Mouse (Mus musculus): ENCODE measurements around the gene Arhgap29.

DNA sequence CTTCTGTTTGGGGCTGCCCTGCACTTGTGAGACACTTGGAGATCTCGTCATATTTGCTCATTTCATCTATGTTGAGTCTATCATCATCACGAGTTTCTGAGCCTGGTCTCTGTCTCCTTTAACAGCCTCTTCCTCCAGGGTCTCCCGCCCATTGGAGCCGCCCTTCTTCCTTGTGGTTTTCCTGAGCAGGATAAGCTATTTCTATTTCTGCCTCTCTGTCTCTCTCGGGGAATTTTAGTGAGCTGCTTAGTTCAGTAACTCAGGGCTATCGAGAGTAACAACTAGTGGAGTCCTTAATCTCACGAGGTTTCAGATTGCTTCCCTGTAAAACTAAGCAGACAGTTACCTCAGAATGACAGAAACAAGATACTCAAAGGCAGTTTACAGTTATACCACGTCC, 90.8 kb downstream of the Arhgap29 start:
- no peak for TF ChIP-seq CTCF (IDR thresholded peaks at IDR 0.05; ENCODE audit: control insufficient read depth, insufficient read depth, insufficient read length)
- TF ChIP-seq CEBPB (IDR thresholded peaks at IDR 0.05; ENCODE audit: low read depth), result no peak
